Mouse (Mus musculus): ENCODE results near the gene Cryzl2. TPM values are rescaled to one million over a fixed set of nuclear protein-coding genes. Genes with fewer than 3 reads are reported as not detected.
A peak's percentile ranks its signal among the peaks of the same experiment; 100 is the strongest.

Gene Cryzl2
- polyA plus RNA-seq, 1 experiment = 0.09 TPM

DNA sequence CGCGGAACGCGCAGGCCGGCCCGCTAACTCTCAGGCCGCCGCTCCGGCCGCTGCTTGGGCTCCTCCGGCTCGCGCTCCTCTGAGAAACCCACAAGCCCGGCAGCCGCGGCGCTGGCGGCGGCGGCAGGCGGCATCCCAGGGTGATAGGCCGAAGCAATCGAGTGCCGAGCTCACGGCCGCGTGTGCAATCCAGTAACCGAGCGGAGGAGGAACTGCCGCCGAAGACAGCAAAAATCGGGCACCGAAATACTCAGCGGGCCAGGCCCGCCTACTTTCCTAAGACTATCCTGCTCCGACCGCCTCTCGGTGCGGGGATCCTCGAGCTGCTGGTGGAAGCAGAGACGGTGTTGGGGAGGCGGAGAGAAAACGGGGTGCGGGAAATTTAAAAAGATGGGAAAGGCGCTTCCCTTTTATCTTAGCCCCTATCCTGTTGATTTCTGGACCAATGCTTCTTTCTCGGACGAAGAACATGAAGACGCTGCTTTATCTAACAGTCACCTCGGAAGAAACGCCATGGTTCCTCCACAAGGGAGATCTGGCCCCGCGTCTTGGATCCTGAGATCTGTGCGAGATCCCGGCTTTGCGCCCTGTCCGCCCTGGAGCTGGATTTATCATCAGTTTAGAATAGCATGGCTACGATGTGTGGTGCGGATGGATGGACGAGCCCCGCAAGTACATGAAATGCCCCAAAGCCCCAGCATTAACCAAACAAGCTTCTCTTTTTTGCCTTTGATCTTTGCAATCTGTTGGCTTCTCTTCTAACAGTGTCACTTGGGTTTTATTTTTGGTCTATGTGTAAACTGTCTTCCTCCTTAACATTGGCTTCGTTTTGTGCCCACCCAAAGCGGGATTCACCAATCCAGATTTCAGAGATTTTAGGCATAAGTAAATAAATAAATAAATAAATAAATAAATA, 45.7 kb upstream of the Cryzl2 start, which contains the start of gene Rasal2:
Gene Rasal2, minus strand, starts transcription at position 142 of the 916 bp plus-strand sequence.
- peak within 1 kb of the TSS; percentile 74 for H3K4me3 ChIP-seq (ENCODE audit: insufficient read depth, poor library complexity, severe bottlenecking)
- H3ac ChIP-seq (ENCODE audit: control insufficient read depth, insufficient read length, low read depth) = peak within 1 kb of the TSS; percentile 93
- H3K79me3 ChIP-seq (ENCODE audit: low read depth) = peaks cover 8% of the 10 kb centered on the region
- H3K27me3 ChIP-seq (ENCODE audit: control insufficient read depth, insufficient read depth, insufficient read length) = no peaks in the 10 kb centered on the region
- peaks cover 43% of the 10 kb centered on the region for H3K79me2 ChIP-seq (ENCODE audit: control insufficient read depth, insufficient read depth)
- no peaks in the 10 kb centered on the region for H3K36me3 ChIP-seq (ENCODE audit: control insufficient read depth, insufficient read depth)
- no peak for TF ChIP-seq MYOG (IDR thresholded peaks at IDR 0.05; ENCODE audit: control insufficient read depth, extremely low read depth, insufficient read length)
- peak; percentile 10 for TF ChIP-seq CEBPB (IDR thresholded peaks at IDR 0.05; ENCODE audit: low read depth)
- TF ChIP-seq MAX (IDR thresholded peaks at IDR 0.05) = peak; percentile 87
- no peak for TF ChIP-seq CTCF (IDR thresholded peaks at IDR 0.05; ENCODE audit: control insufficient read depth, insufficient read depth, insufficient read length)
- TF ChIP-seq USF1 (IDR thresholded peaks at IDR 0.05; ENCODE audit: low read depth) = no peak

DNA sequence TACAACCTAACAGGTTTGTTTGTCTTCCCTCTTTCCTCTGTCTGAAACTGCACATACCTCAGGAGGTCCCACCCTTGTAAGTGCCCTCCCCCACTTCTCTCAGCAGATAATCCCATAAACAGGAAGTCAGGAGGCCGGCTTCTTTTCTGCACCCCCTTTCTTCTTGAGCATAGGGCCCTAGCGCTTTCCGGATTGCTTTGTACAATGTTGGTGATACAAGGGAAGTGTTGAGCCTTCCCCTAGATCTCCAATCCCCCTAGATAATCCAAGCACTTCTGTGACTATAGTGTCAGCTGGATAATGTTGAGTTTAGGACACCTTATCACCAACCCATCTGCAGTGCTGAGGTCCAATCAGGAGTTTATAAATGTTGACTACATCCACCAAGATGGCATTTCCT, 42.6 kb upstream of the Cryzl2 start:
- Histone ChIP-seq H3K79me2 (ENCODE audit: control insufficient read depth, insufficient read depth) (peaks cover 12% of the 10 kb centered on the region), H3K4me3 (ENCODE audit: insufficient read depth, poor library complexity, severe bottlenecking) (no peak overlapping the region), H3K36me3 (ENCODE audit: control insufficient read depth, insufficient read depth) (no peaks in the 10 kb centered on the region), H3K79me3 (ENCODE audit: low read depth) (peaks cover 4% of the 10 kb centered on the region), H3K27me3 (ENCODE audit: control insufficient read depth, insufficient read depth, insufficient read length) (no peaks in the 10 kb centered on the region), H3ac (ENCODE audit: control insufficient read depth, insufficient read length, low read depth) (no peak overlapping the region)
- TF ChIP-seq MYOD1 (IDR thresholded peaks at IDR 0.05; ENCODE audit: control insufficient read depth, insufficient read length, low read depth) = no peak
- TF ChIP-seq USF1 (IDR thresholded peaks at IDR 0.05; ENCODE audit: low read depth) = no peak
- no peak for TF ChIP-seq FOSL1 (IDR thresholded peaks at IDR 0.05; ENCODE audit: insufficient read depth, low read length, poor library complexity, severe bottlenecking)

DNA sequence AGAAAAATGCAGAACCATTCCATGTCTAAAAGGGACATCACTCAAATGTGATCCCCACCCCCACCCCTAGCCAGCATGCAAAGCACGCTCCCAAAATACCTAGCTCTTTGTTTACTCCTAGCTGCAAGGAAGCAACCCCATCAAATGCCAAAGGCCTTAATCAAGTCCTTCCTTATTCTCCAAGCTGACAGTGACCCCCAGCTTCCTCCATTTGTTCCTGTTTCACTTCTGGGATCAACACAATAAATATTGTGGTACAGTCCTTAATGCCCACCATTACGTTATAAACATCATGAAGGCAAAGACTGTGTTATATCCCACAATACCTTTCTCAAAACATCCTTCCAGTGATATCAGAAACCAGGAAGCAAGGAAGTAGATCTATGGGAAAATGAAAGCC, 41.7 kb upstream of the Cryzl2 start:
- no peak overlapping the region for H3K4me3 ChIP-seq (ENCODE audit: insufficient read depth, poor library complexity, severe bottlenecking)
- peaks cover 5% of the 10 kb centered on the region for H3K79me2 ChIP-seq (ENCODE audit: control insufficient read depth, insufficient read depth)

DNA sequence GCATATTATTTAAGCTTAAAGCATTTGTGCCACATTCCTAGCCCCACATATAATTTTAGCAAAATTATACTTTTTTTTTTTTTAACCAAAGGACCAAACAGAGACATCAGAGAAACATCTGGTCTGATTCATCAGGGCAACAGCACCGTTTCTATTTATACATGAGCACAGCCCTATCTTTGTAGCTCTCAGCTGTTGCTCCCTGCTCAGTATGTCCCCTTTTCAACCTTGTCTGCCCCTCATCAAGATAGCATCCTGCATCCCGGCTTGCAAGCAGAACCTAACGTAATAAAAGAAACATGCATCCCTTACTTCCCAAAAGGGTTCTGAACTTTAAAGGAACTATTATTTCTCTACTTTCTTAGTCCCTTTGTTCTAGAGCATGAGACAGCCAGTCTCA, 41.0 kb upstream of the Cryzl2 start:
- H3K79me3 ChIP-seq (ENCODE audit: low read depth) = no peaks in the 10 kb centered on the region
- H3K36me3 ChIP-seq (ENCODE audit: control insufficient read depth, insufficient read depth) = no peaks in the 10 kb centered on the region

More for the DNA sequence above, 41.7 kb upstream of the Cryzl2 start:
- TF ChIP-seq USF1 (IDR thresholded peaks at IDR 0.05; ENCODE audit: low read depth) = no peak
- no peak for TF ChIP-seq CTCF (IDR thresholded peaks at IDR 0.05; ENCODE audit: control insufficient read depth, insufficient read depth, insufficient read length)
- Histone ChIP-seq H3K79me3 (ENCODE audit: low read depth) (no peaks in the 10 kb centered on the region), H3K27me3 (ENCODE audit: control insufficient read depth, insufficient read depth, insufficient read length) (no peaks in the 10 kb centered on the region), H3K36me3 (ENCODE audit: control insufficient read depth, insufficient read depth) (no peaks in the 10 kb centered on the region), H3ac (ENCODE audit: control insufficient read depth, insufficient read length, low read depth) (no peak overlapping the region)

DNA sequence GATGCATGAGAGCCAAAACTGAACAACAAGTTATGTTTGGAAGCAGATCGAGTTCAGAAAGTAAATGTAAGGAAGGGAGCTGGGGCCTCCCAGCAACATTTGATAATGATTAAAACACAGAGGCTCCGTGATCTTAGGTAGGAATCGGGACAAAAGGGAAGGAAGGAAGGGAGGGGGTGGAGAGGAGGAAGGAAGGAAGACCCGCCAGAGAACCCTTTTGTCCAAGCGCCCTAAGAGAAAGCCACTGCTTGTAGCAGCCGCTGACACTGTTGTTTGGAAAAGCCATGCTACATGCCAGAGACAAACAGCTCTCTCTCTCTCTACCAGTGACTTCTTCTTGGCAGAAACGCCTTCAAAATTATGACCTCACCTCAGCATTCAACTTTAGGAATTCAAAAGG, 40.5 kb upstream of the Cryzl2 start:
- no peaks in the 10 kb centered on the region for H3K79me2 ChIP-seq (ENCODE audit: control insufficient read depth, insufficient read depth)
- H3K36me3 ChIP-seq (ENCODE audit: control insufficient read depth, insufficient read depth) = no peaks in the 10 kb centered on the region
- no peaks in the 10 kb centered on the region for H3K27me3 ChIP-seq (ENCODE audit: control insufficient read depth, insufficient read depth, insufficient read length)
- H3ac ChIP-seq (ENCODE audit: control insufficient read depth, insufficient read length, low read depth) = no peak overlapping the region
- H3K4me3 ChIP-seq (ENCODE audit: insufficient read depth, poor library complexity, severe bottlenecking) = no peak overlapping the region
- TF ChIP-seq MYOD1 (IDR thresholded peaks at IDR 0.05; ENCODE audit: control insufficient read depth, insufficient read length, low read depth) (no peak), CTCF (IDR thresholded peaks at IDR 0.05; ENCODE audit: control insufficient read depth, insufficient read depth, insufficient read length) (no peak), MYOG (IDR thresholded peaks at IDR 0.05; ENCODE audit: control insufficient read depth, extremely low read depth, insufficient read length) (no peak)
- no peaks in the 10 kb centered on the region for H3K79me3 ChIP-seq (ENCODE audit: low read depth)

More for the DNA sequence above, 41.0 kb upstream of the Cryzl2 start:
- Histone ChIP-seq H3K4me3 (ENCODE audit: insufficient read depth, poor library complexity, severe bottlenecking) (no peak overlapping the region), H3ac (ENCODE audit: control insufficient read depth, insufficient read length, low read depth) (no peak overlapping the region), H3K27me3 (ENCODE audit: control insufficient read depth, insufficient read depth, insufficient read length) (no peaks in the 10 kb centered on the region), H3K79me2 (ENCODE audit: control insufficient read depth, insufficient read depth) (no peaks in the 10 kb centered on the region)
- TF ChIP-seq CTCF (IDR thresholded peaks at IDR 0.05; ENCODE audit: control insufficient read depth, insufficient read depth, insufficient read length) (no peak), MAX (IDR thresholded peaks at IDR 0.05) (no peak), USF1 (IDR thresholded peaks at IDR 0.05; ENCODE audit: low read depth) (no peak), MYOG (IDR thresholded peaks at IDR 0.05; ENCODE audit: control insufficient read depth, extremely low read depth, insufficient read length) (no peak), FOSL1 (IDR thresholded peaks at IDR 0.05; ENCODE audit: insufficient read depth, low read length, poor library complexity, severe bottlenecking) (no peak), CEBPB (IDR thresholded peaks at IDR 0.05; ENCODE audit: low read depth) (no peak), MYOD1 (IDR thresholded peaks at IDR 0.05; ENCODE audit: control insufficient read depth, insufficient read length, low read depth) (no peak)

DNA sequence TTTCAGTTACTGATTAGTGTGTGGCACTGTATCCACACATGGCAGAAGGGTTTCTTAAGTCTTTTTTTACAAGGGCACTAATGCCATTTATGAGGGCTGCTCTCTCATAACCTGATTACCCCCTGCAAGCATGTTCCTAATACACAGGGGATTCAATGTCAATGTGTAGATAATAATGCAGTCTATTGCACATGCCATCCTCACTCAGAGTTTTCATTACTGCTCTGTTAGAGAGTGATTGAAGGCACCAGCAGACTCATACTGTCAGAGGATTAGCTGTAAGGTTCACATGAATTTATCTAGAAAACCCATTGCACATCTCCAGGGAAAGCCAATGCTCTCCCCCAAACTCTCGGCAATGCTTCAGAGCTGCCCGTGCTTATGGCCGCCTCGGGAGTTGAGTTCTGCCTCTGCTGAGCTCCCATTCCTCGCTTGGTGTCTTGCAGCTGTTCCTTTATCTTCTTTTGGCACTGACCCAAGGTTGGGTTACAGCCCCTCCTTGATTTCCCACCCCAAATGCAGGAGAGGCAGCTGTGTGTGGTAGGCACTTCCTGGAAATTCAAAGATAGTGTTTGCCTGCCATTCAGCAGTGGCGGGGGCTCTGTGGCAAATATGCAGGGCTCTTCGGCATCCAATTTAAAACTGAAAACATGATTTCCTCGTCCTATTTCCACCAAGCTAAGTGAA, 32.5 kb upstream of the Cryzl2 start:
- no peaks in the 10 kb centered on the region for H3K79me2 ChIP-seq (ENCODE audit: control insufficient read depth, insufficient read depth)
- no peaks in the 10 kb centered on the region for H3K79me3 ChIP-seq (ENCODE audit: low read depth)
- no peaks in the 10 kb centered on the region for H3K36me3 ChIP-seq (ENCODE audit: control insufficient read depth, insufficient read depth)
- H3ac ChIP-seq (ENCODE audit: control insufficient read depth, insufficient read length, low read depth) = no peak overlapping the region
- no peak for TF ChIP-seq FOSL1 (IDR thresholded peaks at IDR 0.05; ENCODE audit: insufficient read depth, low read length, poor library complexity, severe bottlenecking)
- TF ChIP-seq MYOG (IDR thresholded peaks at IDR 0.05; ENCODE audit: control insufficient read depth, extremely low read depth, insufficient read length) = no peak
- TF ChIP-seq MYOD1 (IDR thresholded peaks at IDR 0.05; ENCODE audit: control insufficient read depth, insufficient read length, low read depth) = no peak
- no peak for TF ChIP-seq MAX (IDR thresholded peaks at IDR 0.05)
- TF ChIP-seq CEBPB (IDR thresholded peaks at IDR 0.05; ENCODE audit: low read depth) = no peak
- TF ChIP-seq CTCF (IDR thresholded peaks at IDR 0.05; ENCODE audit: control insufficient read depth, insufficient read depth, insufficient read length) = no peak
- TF ChIP-seq USF1 (IDR thresholded peaks at IDR 0.05; ENCODE audit: low read depth) = no peak
- no peak overlapping the region for H3K4me3 ChIP-seq (ENCODE audit: insufficient read depth, poor library complexity, severe bottlenecking)
- H3K27me3 ChIP-seq (ENCODE audit: control insufficient read depth, insufficient read depth, insufficient read length) = no peaks in the 10 kb centered on the region

Data from C2C12 (cell line).